Mouse (Mus musculus) kidney, postnatal 4 days (tissue): ENCODE measurements around the gene Olfr329-ps.
"Not testable (repeated sequence)": the region's sequence is repeated elsewhere in the genome, so short reads cannot be mapped to it uniquely, and the experiment has no call there.

ENCODE experiments used
- DNase-seq, 2 experiments: peaks; one replicate each; pipeline ENCODE4 v3.0.0; 2021; ENCODE audit warnings: mixed read lengths in 2 of 2

Olfr329-ps gene

GRCm38 (mm10) chr11:58546322-58546721 is at the start of gene Olfr329-ps:
Olfr329-ps (minus strand) TSS chr11:58546422.
- no peak for DNase-seq

GRCm38 (mm10) chr11:58594814-58595213 is 48.6 kb upstream of the Olfr329-ps start, which contains the start of gene Olfr324:
Olfr324 (plus strand) TSS chr11:58595114.
- DNase-seq, result no peak

- DNase-seq, result no peak
Observed at GRCm38 (mm10) chr11:58588620-58589250, 42.5 kb upstream of the Olfr329-ps start.

- peak; percentile 69 to 71 for DNase-seq
Observed at GRCm38 (mm10) chr11:58587898-58588348, 41.7 kb upstream of the Olfr329-ps start.

GRCm38 (mm10) chr11:58578636-58579035 is 32.4 kb upstream of the Olfr329-ps start:
- DNase-seq, result no peak

- DNase-seq, result no peak
Observed at GRCm38 (mm10) chr11:58577430-58577829, 31.2 kb upstream of the Olfr329-ps start, which contains the start of gene Olfr325. Olfr325 (plus strand) TSS chr11:58577730.

- DNase-seq, result peak; percentile 36 to 43
Observed at GRCm38 (mm10) chr11:58570405-58570804, 24.2 kb upstream of the Olfr329-ps start, which contains the start of gene Olfr224. Olfr224 (minus strand) TSS chr11:58570553.

GRCm38 (mm10) chr11:58555536-58555935 is 9.3 kb upstream of the Olfr329-ps start, which contains the start of gene Olfr328:
Olfr328 (minus strand) TSS chr11:58555636.
- no peak for DNase-seq

GRCm38 (mm10) chr11:58534736-58535135 is 11.5 kb downstream of the Olfr329-ps start, which contains the start of gene Olfr330:
Olfr330 (minus strand) TSS chr11:58534836.
- DNase-seq, result not testable (repeated sequence)

- peak in 1 of 2 experiments; percentile 3 for DNase-seq
Observed at GRCm38 (mm10) chr11:58519756-58520155, 26.5 kb downstream of the Olfr329-ps start.

- peak; percentile 66 to 71 for DNase-seq
Observed at GRCm38 (mm10) chr11:58518916-58519315, 27.3 kb downstream of the Olfr329-ps start.

GRCm38 (mm10) chr11:58509058-58509457 is 37.2 kb downstream of the Olfr329-ps start:
- DNase-seq, result not testable (repeated sequence)

- not testable (repeated sequence) for DNase-seq
Observed at GRCm38 (mm10) chr11:58502472-58502871, 43.8 kb downstream of the Olfr329-ps start, which contains the start of gene Olfr331. Olfr331 (minus strand) TSS chr11:58502572.

GRCm38 (mm10) chr11:58499290-58499689 is 46.9 kb downstream of the Olfr329-ps start:
- no peak for DNase-seq

GRCm38 (mm10) chr11:58498761-58499160 is 47.5 kb downstream of the Olfr329-ps start:
- no peak for DNase-seq

GRCm38 (mm10) chr11:58492455-58492854 is 53.8 kb downstream of the Olfr329-ps start, which contains the start of gene Olfr332:
Olfr332 (minus strand) TSS chr11:58492555.
- no peak for DNase-seq
